Mouse (Mus musculus) liver, adult 2 months (tissue): ENCODE measurements around the gene A530016L24Rik. TPM values are rescaled to one million over a fixed set of nuclear protein-coding genes. Genes with fewer than 3 reads are reported as not detected.
A peak's percentile ranks its signal among the peaks of the same experiment; 100 is the strongest.

ENCODE experiments used
- DNase-seq: peaks from one replicate; pipeline ENCODE4 v3.0.0-alpha.2; 2011; ENCODE audit warnings: low read depth, low spot score; ENCODE audit errors: extremely low read depth
- H3K27ac ChIP-seq: fragments of 200-500 bp; replicated peaks from 2 replicates; pipeline ENCODE4 v1.5.1; 2012; ENCODE audit warnings: low read depth, mild to moderate bottlenecking, control low read depth, inconsistent platforms, low read length; ENCODE audit not compliant: insufficient read depth
- H3K27me3 ChIP-seq: fragments of 200-500 bp; 2 replicates; pipeline ENCODE4 v1.6.1; 2012; ENCODE audit warnings: mild to moderate bottlenecking, moderate library complexity, low read length, inconsistent platforms; ENCODE audit not compliant: control insufficient read depth, insufficient read depth
- H3K36me3 ChIP-seq: fragments of 200-500 bp; 2 replicates; pipeline ENCODE4 v1.6.1; 2012; ENCODE audit warnings: low read length, inconsistent platforms; ENCODE audit not compliant: control insufficient read depth, insufficient read depth
- H3K4me1 ChIP-seq: fragments of 200-500 bp; 2 replicates; pipeline ENCODE4 v1.6.1; 2011; ENCODE audit warnings: low read length; ENCODE audit not compliant: control insufficient read depth, insufficient read depth
- H3K4me3 ChIP-seq: fragments of 200-500 bp; 2 replicates; pipeline ENCODE4 v1.5.1; 2011; ENCODE audit warnings: low read depth, mild to moderate bottlenecking, control low read depth, low read length, moderate library complexity; ENCODE audit not compliant: insufficient read depth
- H3K79me2 ChIP-seq: fragments of 200-500 bp; 2 replicates; pipeline ENCODE4 v1.6.1; 2012; ENCODE audit warnings: inconsistent platforms, mild to moderate bottlenecking, low read length, moderate library complexity; ENCODE audit not compliant: control insufficient read depth, insufficient read depth
- H3K9ac ChIP-seq: fragments of 200-500 bp; 2 replicates; pipeline ENCODE4 v1.6.1; 2012; ENCODE audit warnings: low read depth, mild to moderate bottlenecking, control low read depth, inconsistent platforms, low read length
- CTCF ChIP-seq: fragments of 200-500 bp; IDR thresholded peaks from 2 replicates; pipeline ENCODE4 v1.5.1; 2011; ENCODE audit warnings: low read depth, low read length, control low read depth
- POLR2A ChIP-seq: fragments of 200-500 bp; IDR thresholded peaks from 2 replicates; pipeline ENCODE4 v1.6.1; 2011; ENCODE audit warnings: low read length, control low read depth; ENCODE audit not compliant: insufficient read depth; ENCODE audit errors: extremely low read depth
- WGBS: fragments of 180-500 bp; shearing (Covaris S2); methylation state at CpG from one replicate; pipeline ENCODE4 v1.1.7; 2018; 5-methylcytosine and 5-hydroxymethylcytosine counted together
- polyA plus RNA-seq: library from polyadenylated mRNA; depleted of rRNA; stranded (reverse); fragments of >200 nt; gene quantifications from 2 replicates; pipeline ENCODE4 v1.2.3, GENCODE M21; 2012; rRNA removed
- total RNA-seq: library from RNA; depleted of rRNA; stranded (reverse); fragments of >200 nt; gene quantifications from 2 replicates; pipeline ENCODE4 v1.2.3, GENCODE M21; 2014; rRNA removed

Gene A530016L24Rik
- total RNA-seq: 0.07 and 0.09 TPM in 2 replicates
- 0.07 TPM in 2 replicates for polyA plus RNA-seq

GRCm38 (mm10) chr12:112489134-112489533 lies at the start of gene A530016L24Rik:
Gene A530016L24Rik (plus strand): TSS chr12:112489448.
- 0 out of 2 replicates have a peak within 1 kb of the TSS, but pooled peaks have one; percentile 28 for H3K9ac ChIP-seq
- TF ChIP-seq POLR2A (no peak), CTCF (no peak)

GRCm38 (mm10) chr12:112439993-112440392 lies 49.3 kb upstream of the A530016L24Rik start:
- Histone ChIP-seq H3K36me3 (no peaks in the 10 kb centered on the region), H3K27ac (no peak overlapping the region), H3K9ac (no peak overlapping the region), H3K79me2 (no peaks in the 10 kb centered on the region), H3K4me3 (no peak overlapping the region), H3K4me1 (no peaks in the 10 kb centered on the region), H3K27me3 (no peaks in the 10 kb centered on the region)
- TF ChIP-seq CTCF (no peak), POLR2A (no peak)
- WGBS: 71% methylated on average over 1 of the region's 1 CpGs
- no peak for DNase-seq

More at GRCm38 (mm10) chr12:112489134-112489533, at the start of gene A530016L24Rik:
- peak; percentile 22 for DNase-seq
- no peaks in the 10 kb centered on the region for H3K79me2 ChIP-seq
- H3K27me3 ChIP-seq: no peaks in the 10 kb centered on the region
- H3K4me1 ChIP-seq: peaks cover 8% of the 10 kb centered on the region
- WGBS: 92% methylated on average over 8 of the region's 8 CpGs
- peak within 1 kb of the TSS; percentile 46 for H3K27ac ChIP-seq
- no peaks in the 10 kb centered on the region for H3K36me3 ChIP-seq
- no peak within 1 kb of the TSS for H3K4me3 ChIP-seq

- WGBS: 47% methylated on average over 18 of the region's 18 CpGs
- no peak overlapping the region for H3K27ac ChIP-seq
Observed at GRCm38 (mm10) chr12:112449144-112449827, 40.0 kb upstream of the A530016L24Rik start.

GRCm38 (mm10) chr12:112449828-112450180 lies 39.4 kb upstream of the A530016L24Rik start:
- Histone ChIP-seq H3K36me3 (no peaks in the 10 kb centered on the region), H3K9ac (no peak overlapping the region), H3K4me1 (no peaks in the 10 kb centered on the region), H3K27ac (no peak overlapping the region), H3K4me3 (no peak overlapping the region), H3K27me3 (no peaks in the 10 kb centered on the region), H3K79me2 (no peaks in the 10 kb centered on the region)
- 69% methylated on average over 8 of the region's 8 CpGs for WGBS
- TF ChIP-seq CTCF (no peak), POLR2A (no peak)
- DNase-seq: no peak

More at GRCm38 (mm10) chr12:112449144-112449827, 40.0 kb upstream of the A530016L24Rik start:
- no peak for DNase-seq
- Histone ChIP-seq H3K27me3 (no peaks in the 10 kb centered on the region), H3K9ac (no peak overlapping the region), H3K4me3 (no peak overlapping the region), H3K79me2 (no peaks in the 10 kb centered on the region), H3K4me1 (no peaks in the 10 kb centered on the region), H3K36me3 (no peaks in the 10 kb centered on the region)
- TF ChIP-seq CTCF (no peak), POLR2A (no peak)

DNA sequence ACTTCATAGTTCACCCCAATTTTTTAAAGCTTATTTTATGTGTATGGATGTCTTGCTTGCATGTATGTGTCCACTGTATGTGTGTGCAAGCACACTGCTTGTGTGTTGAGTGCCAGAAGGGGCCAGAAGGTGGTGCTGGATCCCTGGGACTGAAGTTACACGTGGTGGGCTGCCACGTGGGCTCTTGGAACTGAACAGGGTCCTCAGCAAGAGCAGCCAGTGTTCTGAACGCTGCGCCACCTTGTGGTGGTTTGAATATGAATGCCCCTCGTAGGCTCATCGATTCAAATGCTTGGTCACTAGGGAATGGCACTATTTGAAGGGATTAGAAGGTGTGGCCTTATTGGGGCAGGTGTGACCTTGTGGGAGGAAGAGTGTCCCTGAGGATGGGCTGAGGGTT lies 38.4 kb upstream of the A530016L24Rik start:
- Histone ChIP-seq H3K36me3 (no peaks in the 10 kb centered on the region), H3K4me3 (no peak overlapping the region), H3K27me3 (no peaks in the 10 kb centered on the region), H3K27ac (no peak overlapping the region), H3K79me2 (no peaks in the 10 kb centered on the region), H3K9ac (no peak overlapping the region), H3K4me1 (no peaks in the 10 kb centered on the region)
- peak; percentile 13 for DNase-seq
- no peak for TF ChIP-seq POLR2A
- peak; percentile 59 for TF ChIP-seq CTCF
- WGBS: 33% methylated on average over 6 of the region's 6 CpGs

DNA sequence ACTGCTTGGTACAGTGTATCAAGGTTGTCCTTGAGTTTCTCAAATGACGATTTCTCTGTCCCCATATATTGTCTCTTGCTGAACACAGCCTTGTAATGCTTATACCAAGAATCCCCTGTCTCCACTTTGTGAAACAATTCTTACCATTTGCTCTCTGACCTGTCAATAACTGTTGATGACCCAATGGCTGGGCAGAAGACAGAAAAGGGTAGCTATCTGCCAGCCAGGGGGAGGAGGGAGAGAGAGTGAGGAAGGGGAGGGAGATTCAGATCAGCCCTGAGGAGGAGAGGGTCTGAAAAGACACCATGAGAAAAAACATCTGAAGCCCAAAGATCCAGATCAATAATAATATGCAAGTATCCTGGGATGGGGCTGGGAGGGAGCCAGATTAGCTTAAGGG lies 37.9 kb upstream of the A530016L24Rik start:
- Histone ChIP-seq H3K4me3 (no peak overlapping the region), H3K27me3 (no peaks in the 10 kb centered on the region), H3K79me2 (no peaks in the 10 kb centered on the region), H3K36me3 (no peaks in the 10 kb centered on the region), H3K4me1 (no peaks in the 10 kb centered on the region), H3K9ac (no peak overlapping the region), H3K27ac (no peak overlapping the region)
- 58% methylated on average over 1 of the region's 1 CpGs for WGBS
- TF ChIP-seq CTCF (no peak), POLR2A (no peak)
- no peak for DNase-seq
